Mouse (Mus musculus) splenic B cell, adult 2 months (primary cell): Measurements from ENCODE around the gene Cnot11.

Experiments used
- DNase-seq: peaks from one replicate; pipeline ENCODE4 v3.0.0-alpha.2; 2011; ENCODE audit warnings: low read depth, low spot score
- H3K27me3 ChIP-seq: 2 replicates; pipeline ENCODE4 v1.6.1; 2012; ENCODE audit warnings: mild to moderate bottlenecking, low read length, moderate library complexity, mixed read lengths; ENCODE audit not compliant: control insufficient read depth, poor library complexity, insufficient read depth, severe bottlenecking
- H3K36me3 ChIP-seq: 2 replicates; pipeline ENCODE4 v1.6.1; 2012; ENCODE audit warnings: mild to moderate bottlenecking, low read length, moderate library complexity, mixed read lengths; ENCODE audit not compliant: control insufficient read depth, poor library complexity, insufficient read depth, severe bottlenecking

Gene Cnot11

DNA sequence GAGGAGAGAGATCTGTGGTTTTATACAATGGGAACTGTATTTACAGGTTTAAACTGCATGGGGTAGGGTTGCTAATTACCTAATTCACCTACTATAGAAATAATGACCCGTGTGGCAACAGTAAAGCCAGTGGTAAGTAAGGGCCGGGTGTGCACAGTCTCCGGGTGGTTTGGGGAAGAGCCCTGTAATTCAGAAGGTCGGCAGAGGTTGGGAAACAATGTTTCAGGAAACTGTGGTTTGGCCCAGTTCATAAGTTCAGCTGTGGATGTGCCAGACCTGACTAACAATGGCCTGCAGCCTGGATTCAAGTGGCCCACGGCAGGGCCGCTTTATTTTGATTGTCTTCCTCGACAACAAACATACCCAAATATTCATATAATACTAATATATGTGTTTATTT, 9.0 kb upstream of the Cnot11 start:
- DNase-seq: no peak
- Histone ChIP-seq H3K27me3 (no peaks in the 10 kb centered on the region), H3K36me3 (no peaks in the 10 kb centered on the region)

DNA sequence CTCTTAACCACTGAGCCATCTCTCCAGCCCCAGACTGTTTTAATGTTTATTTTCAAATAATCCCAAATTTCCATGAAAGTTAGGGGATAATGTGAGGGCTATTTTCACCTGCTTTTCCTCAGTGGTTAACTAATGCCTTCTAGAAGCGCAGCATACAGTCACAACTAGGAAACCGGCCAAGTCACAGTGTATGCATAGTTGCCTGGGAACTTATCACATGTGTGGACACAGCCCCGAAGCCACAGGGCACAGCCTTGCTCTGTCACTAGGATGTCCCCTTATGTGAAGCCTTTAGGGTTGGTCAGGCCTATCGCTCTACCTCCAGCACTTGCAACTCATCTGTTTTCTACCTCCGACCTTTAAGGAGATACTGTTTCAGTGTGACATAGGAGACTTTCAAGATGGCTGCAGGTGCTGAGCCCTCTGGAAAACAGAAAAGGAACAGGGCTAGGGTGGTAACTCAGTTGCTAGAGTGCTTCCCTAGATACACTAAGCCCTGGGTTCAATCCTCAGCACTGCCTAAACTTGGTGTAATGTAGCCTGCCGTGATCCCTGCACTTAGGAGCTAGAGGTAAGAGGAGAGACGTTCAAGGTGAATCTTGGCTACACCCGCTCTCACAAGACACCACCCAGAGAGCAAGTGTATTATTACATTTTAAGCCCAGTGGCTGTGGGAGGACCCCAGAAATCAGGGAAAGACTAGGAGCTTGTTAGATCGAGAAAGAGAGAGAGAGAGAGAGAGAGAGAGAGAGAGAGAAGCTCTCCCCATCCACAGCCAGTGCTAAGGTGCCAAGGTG, 8.2 kb upstream of the Cnot11 start:
- no peak for DNase-seq
- H3K36me3 ChIP-seq: no peaks in the 10 kb centered on the region

DNA sequence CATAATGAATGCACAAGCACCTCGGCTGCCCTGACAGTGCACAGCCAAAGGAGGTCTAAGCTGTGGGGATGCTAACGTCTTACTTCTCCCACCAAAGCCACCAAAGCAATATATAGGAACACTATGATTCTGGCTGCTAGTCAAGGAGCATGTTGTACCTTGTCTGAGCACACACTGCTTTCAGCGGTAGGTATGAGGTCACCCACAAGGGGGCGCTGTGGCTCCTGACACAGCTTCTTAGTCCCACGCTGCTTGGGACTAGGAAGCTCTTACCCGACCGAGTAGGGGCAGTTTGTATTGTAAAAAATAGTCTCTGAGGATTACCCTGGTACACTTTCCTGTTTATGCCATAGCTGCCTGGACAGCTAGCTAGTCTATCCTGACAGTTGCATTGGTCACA, 7.4 kb upstream of the Cnot11 start:
- H3K27me3 ChIP-seq: no peaks in the 10 kb centered on the region
- no peaks in the 10 kb centered on the region for H3K36me3 ChIP-seq
- peak; percentile 87 for DNase-seq

More for the DNA sequence above, 8.2 kb upstream of the Cnot11 start:
- no peaks in the 10 kb centered on the region for H3K27me3 ChIP-seq

DNA sequence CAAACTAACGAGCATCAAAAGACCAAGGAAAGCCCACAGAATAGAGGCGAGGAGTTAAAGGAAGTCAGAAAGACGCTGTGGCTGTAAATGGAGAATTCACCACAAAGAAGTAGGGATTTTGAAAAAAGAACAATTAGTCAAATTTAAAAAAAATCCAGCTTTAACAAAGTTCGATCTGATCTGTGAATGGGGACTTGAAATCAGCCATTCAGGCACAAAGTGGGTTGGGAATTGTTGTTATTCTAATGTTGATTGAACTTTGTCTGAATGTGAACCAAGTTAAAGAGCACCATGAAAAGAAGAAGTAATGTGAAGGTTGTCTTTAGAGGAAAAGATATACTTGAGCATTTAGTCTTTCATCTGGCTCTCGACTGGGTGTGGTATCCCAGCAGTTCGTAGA, 6.5 kb upstream of the Cnot11 start:
- DNase-seq: no peak
- no peaks in the 10 kb centered on the region for H3K27me3 ChIP-seq
- no peaks in the 10 kb centered on the region for H3K36me3 ChIP-seq

DNA sequence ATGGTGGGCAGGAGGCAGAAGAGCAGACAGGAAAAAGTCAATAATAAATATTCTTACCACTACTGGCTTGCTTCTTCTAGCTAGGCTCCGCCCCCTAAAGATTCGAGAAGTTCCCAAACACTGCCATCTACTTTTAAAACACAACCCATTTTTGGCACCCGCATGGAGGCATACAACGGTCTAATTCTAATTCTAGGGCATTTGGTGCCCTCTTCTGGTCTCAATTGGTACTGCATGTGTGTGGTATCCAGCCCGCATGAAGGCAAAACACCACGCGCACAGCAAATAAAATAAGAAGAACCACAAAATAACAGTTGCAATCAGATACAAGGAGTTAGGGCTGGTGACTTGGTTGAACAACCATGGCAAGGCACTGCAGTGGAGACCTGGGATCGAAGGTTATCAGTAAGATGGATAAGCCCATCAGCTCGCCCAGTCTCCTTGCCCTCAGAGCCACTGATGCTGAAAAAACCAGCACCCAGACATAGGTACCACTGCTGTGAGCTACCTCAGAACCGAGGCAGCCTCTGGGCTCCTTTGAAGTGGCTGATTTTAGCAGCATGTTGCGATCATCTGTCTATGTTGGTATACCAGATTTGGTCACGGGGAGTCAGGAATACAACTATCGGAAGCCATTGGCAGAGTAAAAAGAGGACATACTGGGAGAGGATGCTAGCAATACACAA, 4.4 kb upstream of the Cnot11 start:
- DNase-seq: peak; percentile 89
- Histone ChIP-seq H3K27me3 (no peaks in the 10 kb centered on the region), H3K36me3 (no peaks in the 10 kb centered on the region)

DNA sequence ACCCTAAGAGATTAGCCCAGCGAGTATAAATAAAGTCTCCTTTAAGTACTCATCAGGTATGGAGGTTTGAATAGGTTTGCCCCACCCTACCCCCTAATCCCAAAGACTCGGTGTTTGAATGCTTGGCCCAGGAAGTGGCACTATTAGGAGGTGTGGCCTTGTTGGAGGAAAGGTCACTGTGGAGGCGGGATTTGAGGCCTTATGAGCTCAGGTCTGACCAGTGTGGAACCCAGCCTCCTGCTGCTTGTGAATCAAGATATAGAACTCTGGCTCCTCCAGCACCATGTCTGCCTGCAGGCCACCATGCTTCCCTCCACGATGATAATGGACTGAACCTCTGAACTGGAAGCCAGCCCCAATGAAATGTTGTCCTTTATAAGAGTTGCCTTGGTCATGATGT, 3.8 kb upstream of the Cnot11 start:
- no peak for DNase-seq
- Histone ChIP-seq H3K27me3 (no peaks in the 10 kb centered on the region), H3K36me3 (no peaks in the 10 kb centered on the region)

DNA sequence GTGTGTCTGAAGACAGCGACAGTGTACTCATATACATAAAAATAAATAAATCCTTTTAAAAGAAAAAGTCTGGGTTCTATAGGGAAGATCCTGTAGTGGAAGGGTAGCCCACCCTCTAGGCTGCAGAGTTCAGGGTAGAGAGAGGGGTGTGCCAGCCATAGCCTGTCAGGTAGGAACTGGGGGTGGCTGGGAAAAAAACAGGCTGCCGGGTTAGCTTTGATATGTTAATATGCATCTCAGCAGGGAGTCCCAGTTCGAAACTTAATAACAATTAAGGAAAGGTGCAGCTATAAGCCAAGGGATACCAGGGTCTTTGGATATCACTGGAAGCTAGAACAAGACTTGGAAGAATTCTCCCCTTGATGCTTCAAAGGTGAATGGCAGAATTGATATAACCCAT, 875 bp upstream of the Cnot11 start:
- DNase-seq: no peak
- Histone ChIP-seq H3K27me3 (no peaks in the 10 kb centered on the region), H3K36me3 (peaks cover 2% of the 10 kb centered on the region)

DNA sequence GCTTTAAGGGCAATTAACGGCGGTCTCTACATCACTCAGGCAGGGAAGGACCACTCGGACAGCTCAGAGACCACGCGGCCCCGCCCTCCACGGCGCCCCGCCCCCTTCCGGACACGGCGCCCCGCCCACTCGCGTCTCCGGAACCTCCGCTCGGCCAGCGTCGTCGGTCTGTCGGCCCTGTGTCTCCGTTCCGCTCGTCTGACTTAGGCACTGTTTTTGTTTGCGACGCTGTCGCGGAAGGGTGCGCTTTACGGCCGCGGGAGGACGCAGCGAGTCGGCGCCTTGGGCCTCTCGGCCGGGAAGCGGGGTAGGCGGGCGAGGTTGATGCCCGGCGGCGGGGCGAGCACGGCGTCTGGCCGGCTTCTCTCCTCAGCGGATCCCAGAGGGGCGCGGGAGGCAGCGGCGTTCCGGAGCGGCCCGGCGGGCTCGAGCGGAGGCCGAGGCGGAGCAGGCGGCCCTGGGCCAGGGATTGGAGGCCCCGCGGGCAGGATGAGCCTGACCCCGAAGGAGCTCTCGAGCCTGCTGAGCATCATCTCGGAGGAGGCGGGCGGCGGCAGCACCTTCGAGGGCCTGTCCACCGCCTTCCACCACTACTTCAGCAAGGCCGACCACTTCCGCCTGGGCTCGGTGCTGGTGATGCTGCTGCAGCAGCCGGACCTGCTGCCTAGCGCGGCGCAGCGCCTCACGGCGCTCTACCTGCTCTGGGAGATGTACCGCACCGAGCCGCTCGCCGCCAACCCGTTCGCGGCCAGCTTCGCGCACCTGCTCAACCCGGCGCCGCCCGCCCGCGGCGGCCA, 921 bp downstream of the Cnot11 start:
- H3K36me3 ChIP-seq: peaks cover 5% of the 10 kb centered on the region
- DNase-seq: peak; percentile 98
- H3K27me3 ChIP-seq: no peaks in the 10 kb centered on the region

DNA sequence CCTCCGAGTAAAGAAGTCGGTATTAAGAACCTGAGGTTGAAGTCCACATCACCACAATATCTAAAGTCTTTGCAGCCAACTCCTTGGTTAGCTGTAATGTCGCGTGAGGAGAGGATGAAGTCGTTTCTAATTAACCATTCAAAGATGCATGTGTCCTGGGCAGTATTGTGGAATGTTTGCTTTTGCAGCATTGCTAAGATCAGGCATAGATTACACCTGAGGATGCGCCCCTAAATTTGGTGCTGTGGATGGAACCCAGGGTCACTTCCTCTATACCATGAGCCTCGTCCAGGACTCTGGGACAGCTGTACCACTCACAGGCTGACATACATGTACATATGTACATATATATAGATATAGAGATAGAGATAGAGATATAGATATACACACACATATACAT, 1.9 kb downstream of the Cnot11 start:
- no peak for DNase-seq

DNA sequence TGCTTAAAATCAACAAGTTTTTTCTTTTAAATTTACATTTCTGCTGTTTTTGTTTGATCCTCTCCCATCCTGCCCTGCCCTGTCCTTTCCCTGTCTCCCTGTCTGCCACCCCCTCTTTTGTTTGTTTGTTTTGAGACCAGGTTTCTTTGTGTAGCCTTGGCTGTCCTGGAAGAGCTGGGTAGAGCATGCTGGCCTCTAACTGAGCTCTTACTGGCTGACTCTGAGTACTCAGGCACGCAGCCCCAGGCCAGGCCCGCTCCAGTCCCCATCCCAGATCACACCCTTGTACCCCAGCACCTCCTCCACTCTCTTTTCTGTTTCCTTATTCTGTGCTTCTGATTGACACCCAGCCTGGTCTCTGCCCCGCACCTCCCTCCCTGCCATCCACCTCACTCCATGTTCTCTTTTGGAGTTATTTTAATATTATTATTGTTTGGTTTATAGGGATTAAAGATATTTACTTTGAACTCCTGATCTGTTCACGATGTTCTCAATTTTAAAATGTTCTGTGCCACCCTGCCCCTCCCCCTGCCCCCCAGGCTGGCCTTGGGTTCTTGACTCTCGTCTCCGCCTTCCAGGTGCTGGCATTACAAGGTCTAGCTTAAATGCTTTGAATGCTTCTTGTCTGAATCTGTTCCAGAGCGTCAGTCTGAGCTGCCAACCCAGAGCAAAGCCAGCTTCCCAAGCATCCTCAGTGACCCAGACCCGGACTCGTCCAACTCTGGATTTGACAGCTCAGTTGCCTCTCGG, 3.0 kb downstream of the Cnot11 start:
- no peaks in the 10 kb centered on the region for H3K27me3 ChIP-seq
- peaks cover 7% of the 10 kb centered on the region for H3K36me3 ChIP-seq
- no peak for DNase-seq

More for the DNA sequence above, 1.9 kb downstream of the Cnot11 start:
- Histone ChIP-seq H3K27me3 (no peaks in the 10 kb centered on the region), H3K36me3 (peaks cover 5% of the 10 kb centered on the region)

DNA sequence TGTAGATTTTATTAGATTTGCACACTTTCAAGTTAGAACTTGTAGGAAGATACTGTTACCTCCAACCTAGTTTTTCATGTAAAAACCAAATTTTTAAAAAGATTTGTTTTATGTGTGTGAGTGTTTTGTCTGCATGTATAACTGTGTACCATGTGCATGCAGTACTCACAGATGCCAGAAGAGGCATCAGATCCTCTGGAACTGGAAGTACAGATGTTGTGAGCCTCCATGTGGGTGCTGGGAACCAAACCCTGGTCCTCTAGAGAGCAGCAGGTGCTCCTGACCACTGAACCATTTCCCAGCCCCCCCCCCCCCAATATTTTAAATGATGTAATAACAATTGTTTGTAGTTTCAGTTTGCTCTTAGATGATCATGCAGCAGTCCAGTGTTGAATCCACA, 5.8 kb downstream of the Cnot11 start:
- Histone ChIP-seq H3K36me3 (peaks cover 14% of the 10 kb centered on the region), H3K27me3 (no peaks in the 10 kb centered on the region)
- peak; percentile 14 for DNase-seq

DNA sequence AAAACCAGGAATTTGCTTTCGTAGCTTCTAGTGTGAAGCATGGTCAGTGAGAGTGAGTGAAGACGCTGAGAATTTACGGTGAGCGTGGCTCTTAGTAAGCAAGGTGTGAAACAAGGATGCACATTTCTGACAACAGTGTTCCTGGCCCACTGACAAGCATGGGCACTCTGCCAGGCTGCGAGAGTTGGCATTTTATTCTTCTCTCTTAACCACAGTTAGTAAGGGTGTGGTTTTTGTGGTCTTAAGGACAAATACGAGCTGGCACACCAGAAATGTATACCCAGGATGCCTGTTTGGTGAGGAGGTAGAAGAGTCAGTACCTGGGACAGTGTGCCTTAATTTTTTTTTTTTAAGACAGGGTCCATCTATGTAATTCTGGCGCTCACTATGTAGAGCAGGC, 10.8 kb downstream of the Cnot11 start:
- no peak for DNase-seq
- Histone ChIP-seq H3K27me3 (no peaks in the 10 kb centered on the region), H3K36me3 (peaks cover 16% of the 10 kb centered on the region)

DNA sequence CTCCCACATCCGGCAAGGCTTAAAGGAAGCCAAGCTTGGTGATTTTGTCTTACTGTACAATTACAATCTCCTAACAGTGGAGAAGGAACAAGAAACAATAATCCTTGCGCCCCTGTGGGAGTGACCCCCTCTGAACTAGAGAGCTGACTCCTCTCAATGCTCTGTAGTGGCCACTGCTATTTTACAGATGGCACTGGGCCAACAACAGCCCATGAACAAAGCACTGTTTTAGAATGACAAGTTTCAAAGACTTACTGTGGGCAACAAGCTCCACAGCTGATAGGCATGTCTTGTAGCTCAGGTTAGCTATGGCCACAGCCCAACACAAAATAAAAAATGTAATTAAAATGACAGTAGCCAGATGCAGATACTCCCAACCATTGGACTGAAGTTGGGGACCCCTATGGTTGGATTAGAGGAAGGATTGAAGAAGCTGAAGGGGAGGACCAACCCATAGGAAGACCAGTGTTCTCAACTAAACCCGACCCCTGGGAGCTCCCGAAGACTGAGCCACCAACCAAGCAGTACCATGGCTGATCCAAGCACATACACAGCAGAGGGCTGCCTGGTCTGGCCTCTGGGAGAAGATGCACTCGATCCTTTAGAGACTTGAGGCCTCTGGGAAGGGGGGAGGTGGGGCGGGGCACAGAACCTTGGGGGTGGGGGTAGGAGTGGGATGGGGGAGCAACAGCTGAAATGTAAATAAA, 11.5 kb downstream of the Cnot11 start:
- Histone ChIP-seq H3K27me3 (no peaks in the 10 kb centered on the region), H3K36me3 (peaks cover 16% of the 10 kb centered on the region)
- DNase-seq: no peak

DNA sequence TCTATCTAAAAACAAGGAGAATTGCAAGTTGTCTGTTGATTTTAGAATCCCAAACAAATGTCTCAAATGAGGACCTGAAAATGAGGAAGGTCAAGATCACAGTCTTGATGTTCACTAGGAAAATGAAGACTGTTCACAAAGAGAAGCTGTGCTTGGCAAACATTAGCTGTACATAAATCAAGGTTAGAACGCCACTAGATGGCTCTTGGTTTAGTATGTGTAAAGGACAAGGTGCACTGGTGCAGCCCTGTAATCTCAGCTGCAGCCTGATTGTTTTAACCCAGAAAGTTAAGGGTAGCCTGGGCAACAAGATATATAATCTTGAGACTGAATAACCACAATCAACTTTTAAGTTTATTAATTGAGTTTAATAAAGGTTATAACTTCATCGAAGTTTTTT, 12.4 kb downstream of the Cnot11 start:
- DNase-seq: no peak
- H3K36me3 ChIP-seq: peaks cover 18% of the 10 kb centered on the region

More for the DNA sequence above, 12.4 kb downstream of the Cnot11 start:
- no peaks in the 10 kb centered on the region for H3K27me3 ChIP-seq
